Mouse (Mus musculus) thymus, postnatal 14 days (tissue): ENCODE results near the gene Glis3.

Experiments
- DNase-seq: peaks from one replicate; pipeline ENCODE4 v3.0.0; 2021

Glis3 gene

GRCm38 (mm10) chr19:28529006-28529405, 150.9 kb downstream of the Glis3 start:
- DNase-seq: no peak

- DNase-seq: no peak
Measured at GRCm38 (mm10) chr19:28527446-28527845, 152.4 kb downstream of the Glis3 start.

GRCm38 (mm10) chr19:28525331-28525730, 154.5 kb downstream of the Glis3 start:
- no peak for DNase-seq

GRCm38 (mm10) chr19:28522289-28522688, 157.6 kb downstream of the Glis3 start:
- no peak for DNase-seq

- DNase-seq: no peak
Measured at GRCm38 (mm10) chr19:28520761-28521181, 159.1 kb downstream of the Glis3 start.

GRCm38 (mm10) chr19:28520128-28520745, 159.6 kb downstream of the Glis3 start:
- no peak for DNase-seq

GRCm38 (mm10) chr19:28519296-28519695, 160.6 kb downstream of the Glis3 start:
- DNase-seq: no peak

- no peak for DNase-seq
Measured at GRCm38 (mm10) chr19:28518846-28519245, 161.0 kb downstream of the Glis3 start.

- DNase-seq: no peak
Measured at GRCm38 (mm10) chr19:28518266-28518665, 161.6 kb downstream of the Glis3 start.

- no peak for DNase-seq
Measured at GRCm38 (mm10) chr19:28517464-28518080, 162.3 kb downstream of the Glis3 start.

GRCm38 (mm10) chr19:28516487-28516886, 163.4 kb downstream of the Glis3 start:
- DNase-seq: no peak

- DNase-seq: no peak
Measured at GRCm38 (mm10) chr19:28512475-28512874, 167.4 kb downstream of the Glis3 start.

- no peak for DNase-seq
Measured at GRCm38 (mm10) chr19:28511910-28512309, 168.0 kb downstream of the Glis3 start.

- no peak for DNase-seq
Measured at GRCm38 (mm10) chr19:28505376-28505775, 174.5 kb downstream of the Glis3 start.

GRCm38 (mm10) chr19:28503011-28503410, 176.9 kb downstream of the Glis3 start:
- no peak for DNase-seq

- no peak for DNase-seq
Measured at GRCm38 (mm10) chr19:28500975-28501374, 178.9 kb downstream of the Glis3 start.

GRCm38 (mm10) chr19:28500505-28500904, 179.4 kb downstream of the Glis3 start:
- no peak for DNase-seq

- DNase-seq: no peak
Measured at GRCm38 (mm10) chr19:28499786-28500185, 180.1 kb downstream of the Glis3 start.

GRCm38 (mm10) chr19:28495926-28496325, 184.0 kb downstream of the Glis3 start:
- DNase-seq: no peak

GRCm38 (mm10) chr19:28493605-28494260, 186.1 kb downstream of the Glis3 start:
- no peak for DNase-seq

GRCm38 (mm10) chr19:28478055-28478454, 201.8 kb downstream of the Glis3 start:
- DNase-seq: no peak

GRCm38 (mm10) chr19:28477326-28477863, 202.5 kb downstream of the Glis3 start:
- no peak for DNase-seq

- no peak for DNase-seq
Measured at GRCm38 (mm10) chr19:28473621-28474020, 206.3 kb downstream of the Glis3 start.

GRCm38 (mm10) chr19:28471144-28471543, 208.7 kb downstream of the Glis3 start:
- DNase-seq: no peak
